Mouse (Mus musculus) sigmoid colon, adult 10 weeks (tissue): Measurements from ENCODE around the gene Olfr1259. TPM values are rescaled to one million over a fixed set of nuclear protein-coding genes. Genes with fewer than 3 reads are reported as not detected.

Experiments used
- polyA plus RNA-seq: library from polyadenylated mRNA; stranded (reverse); fragments of 350-450 nt; fragmentation: Illumina TruSeq; extraction: RNeasy Lipid Tissue Mini Kit (QIAGEN cat#74804); gene quantifications from one replicate; pipeline ENCODE4 v1.2.3, GENCODE M21; 2014; ENCODE audit warnings: low read depth, low replicate concordance

Gene Olfr1259
- polyA plus RNA-seq: not detected

DNA sequence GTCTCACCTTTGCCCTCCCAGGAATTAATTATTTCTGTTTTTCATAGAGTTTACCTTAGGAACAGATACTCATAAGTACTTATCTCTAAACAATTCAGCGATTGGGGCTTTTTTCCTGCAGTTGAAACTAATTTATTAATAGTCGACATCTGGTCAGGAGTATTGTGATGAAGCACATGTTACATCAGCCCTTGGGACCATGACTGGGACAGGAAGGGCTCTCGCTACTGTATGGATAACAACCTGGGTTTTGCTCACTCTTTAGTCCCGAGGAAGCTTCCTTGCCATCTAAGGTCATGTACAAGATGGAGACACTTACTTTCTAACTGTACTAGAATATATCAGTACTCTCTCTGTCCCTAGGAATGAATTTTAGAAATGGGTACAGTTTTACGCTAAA, at the start of gene Olfr1259:
TSS of gene Olfr1259 (minus strand) at position 101 of the 400 bp plus-strand sequence.

DNA sequence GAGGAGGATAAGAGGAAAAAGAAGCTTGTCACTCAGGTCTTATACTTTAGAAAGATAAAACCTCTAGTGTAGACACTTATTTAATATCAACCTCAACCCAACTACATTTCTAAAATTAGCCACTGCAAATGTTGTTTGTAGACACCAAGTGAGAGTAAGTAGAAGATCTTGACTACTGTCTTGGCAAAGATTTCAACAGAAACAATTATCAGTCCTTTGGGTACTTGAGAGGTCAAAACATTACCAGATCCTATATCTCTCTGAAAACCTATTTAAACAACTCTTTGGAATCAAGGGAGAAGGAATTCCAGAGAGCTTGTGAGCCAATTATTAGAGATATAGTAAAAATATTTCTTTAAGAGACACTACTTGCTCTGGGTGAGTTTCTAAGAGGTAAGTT, 42.5 kb upstream of the Olfr1259 start, which contains the start of gene Olfr1261:
TSS of gene Olfr1261 (plus strand) at position 301 of the 400 bp plus-strand sequence.

DNA sequence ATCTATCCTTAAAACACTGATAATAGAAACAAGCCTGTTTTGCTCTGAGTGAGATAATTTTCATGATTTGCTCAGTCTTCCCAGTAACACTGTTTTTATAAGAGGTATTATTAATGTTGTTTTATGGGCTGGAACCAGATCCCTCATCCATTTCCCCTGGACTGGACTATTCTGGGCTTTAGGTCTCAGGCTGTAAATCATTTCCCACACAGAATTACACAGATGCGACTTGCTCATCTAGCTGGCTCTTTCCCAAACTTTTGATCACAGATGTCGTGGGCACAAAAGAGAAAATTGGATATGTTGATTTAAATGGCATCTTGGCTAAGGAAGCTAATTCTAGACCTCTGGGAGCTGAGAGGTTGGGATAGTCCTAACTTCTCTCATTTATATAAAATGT, 25.7 kb upstream of the Olfr1259 start, which contains the start of gene Olfr1260:
TSS of gene Olfr1260 (plus strand) at position 157 of the 400 bp plus-strand sequence.

DNA sequence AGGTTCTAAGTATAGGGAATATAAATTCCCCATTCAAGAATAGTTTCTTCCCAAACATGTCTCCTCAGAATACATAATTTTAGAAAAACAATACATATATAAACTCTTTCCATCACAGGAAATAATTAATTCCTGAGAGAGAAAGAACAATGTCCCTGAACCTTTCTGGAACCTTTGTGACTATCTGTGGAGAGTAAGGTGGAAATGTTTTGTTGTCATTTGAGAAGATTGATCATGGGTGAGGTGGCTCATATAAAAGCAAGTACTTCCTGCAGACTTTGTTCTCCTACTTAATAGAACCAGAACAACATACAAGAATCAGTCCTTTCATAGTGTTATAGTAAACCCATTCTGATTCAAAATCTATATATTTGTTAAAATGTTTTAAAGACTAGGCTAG, 21.5 kb downstream of the Olfr1259 start, which contains the start of gene Olfr1258:
TSS of gene Olfr1258 (plus strand) at position 301 of the 400 bp plus-strand sequence.

Other genes starting within 250 kb of the Olfr1259 start
- not detected for gene Olfr1252, start 223.7 kb downstream of the Olfr1259 start, polyA plus RNA-seq
- not detected for gene Olfr1253, start 191.6 kb downstream of the Olfr1259 start, polyA plus RNA-seq
- not detected for gene Olfr1254, start 155.0 kb downstream of the Olfr1259 start, polyA plus RNA-seq
- gene Olfr1255, start 136.6 kb downstream of the Olfr1259 start, polyA plus RNA-seq: not detected
- not detected for gene Olfr1256, start 107.1 kb downstream of the Olfr1259 start, polyA plus RNA-seq
- gene Olfr48, start 100.5 kb downstream of the Olfr1259 start, polyA plus RNA-seq: not detected
- gene Olfr1257, start 70.2 kb downstream of the Olfr1259 start, polyA plus RNA-seq: not detected
- not detected for gene Olfr1258, start 21.4 kb downstream of the Olfr1259 start, polyA plus RNA-seq
- gene Olfr1260, start 25.7 kb upstream of the Olfr1259 start, polyA plus RNA-seq: not detected
- gene Olfr1261, start 42.6 kb upstream of the Olfr1259 start, polyA plus RNA-seq: not detected
- not detected for gene Olfr1262, start 51.5 kb upstream of the Olfr1259 start, polyA plus RNA-seq
- not detected for gene Olfr1263, start 63.5 kb upstream of the Olfr1259 start, polyA plus RNA-seq
- not detected for gene Olfr1264, start 76.9 kb upstream of the Olfr1259 start, polyA plus RNA-seq
- not detected for gene Olfr1265, start 86.7 kb upstream of the Olfr1259 start, polyA plus RNA-seq
- gene Olfr140, start 114.9 kb upstream of the Olfr1259 start, polyA plus RNA-seq: not detected
- gene Olfr1269, start 172.7 kb upstream of the Olfr1259 start, polyA plus RNA-seq: not detected
- gene Olfr32, start 193.6 kb upstream of the Olfr1259 start, polyA plus RNA-seq: not detected
- not detected for gene Olfr1270, start 204.4 kb upstream of the Olfr1259 start, polyA plus RNA-seq